In genomic region chr14:5879791-5880190, GRCm38 (mm10) we compare ENCODE assay signal across 8 mouse cellular contexts. TPM values are rescaled to one million over a fixed set of nuclear protein-coding genes. Genes with fewer than 3 reads are reported as not detected.
DNase-seq lines count a peak whose midpoint lies in the region; ATAC-seq and TF ChIP-seq lines count a peak whose summit lies in the region.
"Not testable (repeated sequence)": the region's sequence is repeated elsewhere in the genome, so short reads cannot be mapped to it uniquely, and the experiment has no call there.

No protein-coding gene starts in this region.

- H3K36me3 ChIP-seq in forebrain, embryonic 13.5 days (ENCODE audit: poor library complexity, severe bottlenecking); heart, embryonic 16.5 days (ENCODE audit: control insufficient read depth, insufficient read depth); intestine, postnatal 0 days (ENCODE audit: control insufficient read depth, insufficient read depth); limb, embryonic 11.5 days (ENCODE audit: control insufficient read depth, insufficient read depth, low read length); lung, embryonic 16.5 days (ENCODE audit: control insufficient read depth, insufficient read depth, low read length); neural tube, embryonic 13.5 days: not testable (repeated sequence)

- H3K4me2 ChIP-seq in forebrain, embryonic 13.5 days: peak overlapping the region; percentile 82
- H3K4me2 ChIP-seq in heart, embryonic 16.5 days (ENCODE audit: low read depth, low read length): peak overlapping the region; percentile 68
- H3K4me2 ChIP-seq in intestine, postnatal 0 days (replicated peaks; ENCODE audit: low read depth): peak overlapping the region; percentile 56
- peak overlapping the region; percentile 50 for H3K4me2 ChIP-seq in limb, embryonic 11.5 days (ENCODE audit: low read depth, severe bottlenecking)
- peak overlapping the region; percentile 55 for H3K4me2 ChIP-seq in lung, embryonic 16.5 days (ENCODE audit: low read depth, low read length)
- peak overlapping the region; percentile 73 for H3K4me2 ChIP-seq in neural tube, embryonic 13.5 days

- peak overlapping the region; percentile 60 for H3K9ac ChIP-seq in forebrain, embryonic 13.5 days
- H3K9ac ChIP-seq in heart, embryonic 16.5 days (ENCODE audit: low read length); intestine, postnatal 0 days (ENCODE audit: low read depth, low read length); limb, embryonic 11.5 days (ENCODE audit: low read length); lung, embryonic 16.5 days (ENCODE audit: low read length): not testable (repeated sequence)
- H3K9ac ChIP-seq in neural tube, embryonic 13.5 days: peak overlapping the region; percentile 67

- not testable (repeated sequence) for H3K4me1 ChIP-seq in forebrain, embryonic 13.5 days; heart, embryonic 16.5 days (ENCODE audit: control insufficient read depth, insufficient read depth, low read length); intestine, postnatal 0 days (replicated peaks; ENCODE audit: control insufficient read depth, insufficient read depth, low read length); limb, embryonic 11.5 days (ENCODE audit: control insufficient read depth, insufficient read depth, low read length); lung, embryonic 16.5 days (replicated peaks; ENCODE audit: control insufficient read depth, insufficient read depth, low read length); neural tube, embryonic 13.5 days (replicated peaks)

- H3K9me3 ChIP-seq in forebrain, embryonic 13.5 days (replicated peaks); heart, embryonic 16.5 days (replicated peaks; ENCODE audit: control insufficient read depth, low read length); intestine, postnatal 0 days (ENCODE audit: control insufficient read depth); limb, embryonic 11.5 days (ENCODE audit: control insufficient read depth, low read length); lung, embryonic 16.5 days (ENCODE audit: control insufficient read depth, low read length); neural tube, embryonic 13.5 days: not testable (repeated sequence)

- under 1% methylated on average over 19 of the region's 28 CpGs for WGBS in forebrain, embryonic 13.5 days
- 3% methylated on average over 21 of the region's 28 CpGs for WGBS in heart, embryonic 16.5 days
- WGBS in intestine, postnatal 0 days: 2% methylated on average over 11 of the region's 28 CpGs
- 0% methylated on average over 21 of the region's 28 CpGs for WGBS in limb, embryonic 11.5 days
- WGBS in lung, embryonic 16.5 days: 1% methylated on average over 15 of the region's 28 CpGs
- WGBS in neural tube, embryonic 13.5 days: 2% methylated on average over 23 of the region's 28 CpGs

- peak; percentile 5 for DNase-seq in embryo, embryonic 10 days (ENCODE audit: low spot score)
- peak; percentile 29 for DNase-seq in limb, embryonic 11.5 days (ENCODE audit: low spot score)
- DNase-seq in yolk sac, embryonic 10.5 days (ENCODE audit: low spot score): peak; percentile 1

- not testable (repeated sequence) for H3K27ac ChIP-seq in forebrain, embryonic 13.5 days; heart, embryonic 16.5 days (ENCODE audit: low read length); intestine, postnatal 0 days (ENCODE audit: low read depth, low read length); limb, embryonic 11.5 days (replicated peaks; ENCODE audit: low read depth, low read length); lung, embryonic 16.5 days (ENCODE audit: low read length); neural tube, embryonic 13.5 days (replicated peaks)

- not testable (repeated sequence) for TF ChIP-seq CTCF in intestine, postnatal 0 days (IDR thresholded peaks at IDR 0.05; ENCODE audit: low read depth)

- H3K27me3 ChIP-seq in forebrain, embryonic 13.5 days; heart, embryonic 16.5 days (ENCODE audit: control insufficient read depth, insufficient read depth, low read length); intestine, postnatal 0 days (replicated peaks; ENCODE audit: control insufficient read depth, insufficient read depth, low read length); limb, embryonic 11.5 days (ENCODE audit: control insufficient read depth, insufficient read depth, low read length); lung, embryonic 16.5 days (ENCODE audit: control insufficient read depth, insufficient read depth, low read depth, low read length); neural tube, embryonic 13.5 days: not testable (repeated sequence)

- ATAC-seq in forebrain, embryonic 13.5 days; heart, embryonic 16.5 days (replicated peaks; ENCODE audit: extremely low read depth, insufficient read depth, low FRiP score); intestine, postnatal 0 days; limb, embryonic 11.5 days (ENCODE audit: insufficient number of reproducible peaks, low FRiP score, low TSS enrichment, low read depth); lung, embryonic 16.5 days (ENCODE audit: low read depth): not testable (repeated sequence)
- 0 out of 2 replicates have a peak, but pooled peaks have one; percentile 50 for ATAC-seq in neural tube, embryonic 13.5 days (ENCODE audit: low read depth)

- peak overlapping the region; percentile 46 for H3K4me3 ChIP-seq in forebrain, embryonic 13.5 days
- peak overlapping the region; percentile 44 for H3K4me3 ChIP-seq in heart, embryonic 16.5 days (ENCODE audit: low read length)
- H3K4me3 ChIP-seq in intestine, postnatal 0 days (ENCODE audit: low read depth, low read length): 0 out of 2 replicates have a peak overlapping the region, but pooled peaks have one; percentile 12
- H3K4me3 ChIP-seq in limb, embryonic 11.5 days (ENCODE audit: low read depth, low read length): peak overlapping the region; percentile 26
- peak overlapping the region; percentile 42 for H3K4me3 ChIP-seq in lung, embryonic 16.5 days (ENCODE audit: low read length)
- H3K4me3 ChIP-seq in neural tube, embryonic 13.5 days: peak overlapping the region; percentile 48

RNA-seq across cellular contexts. Expression of gene Gm8237, which starts 0.4 kb away (rescaled TPM):
- 0.17 and 0.23 TPM in 2 replicates for polyA plus RNA-seq in forebrain, embryonic 13.5 days (2015; fragmentation: Nextera tagmentation; extraction: Ambion mirVana)
- polyA plus RNA-seq in heart, embryonic 16.5 days (2015; fragmentation: Nextera tagmentation; extraction: Ambion mirVana): 0.09 and 0.10 TPM in 2 replicates
- not detected in 2 replicates for polyA plus RNA-seq in intestine, postnatal 0 days (2015; fragmentation: Nextera tagmentation; extraction: Ambion mirVana)
- not detected in 2 replicates for polyA plus RNA-seq in limb, embryonic 11.5 days (2014; fragmentation: Nextera tagmentation; extraction: Ambion mirVana)
- polyA plus RNA-seq in lung, embryonic 16.5 days (2015; fragmentation: Nextera tagmentation; extraction: Ambion mirVana): 0.13 and 0.24 TPM in 2 replicates
- polyA plus RNA-seq in neural tube, embryonic 13.5 days (2015; fragmentation: Nextera tagmentation; extraction: Ambion mirVana): 0.50 and 1.0 TPM in 2 replicates

RNA-seq across cellular contexts. Expression of gene Gm3424, which starts 49.7 kb away (rescaled TPM):
- polyA plus RNA-seq in forebrain, embryonic 13.5 days (2015; fragmentation: Nextera tagmentation; extraction: Ambion mirVana): not detected in 2 replicates
- not detected in 2 replicates for polyA plus RNA-seq in heart, embryonic 16.5 days (2015; fragmentation: Nextera tagmentation; extraction: Ambion mirVana)
- not detected in 2 replicates for polyA plus RNA-seq in intestine, postnatal 0 days (2015; fragmentation: Nextera tagmentation; extraction: Ambion mirVana)
- not detected in 2 replicates for polyA plus RNA-seq in limb, embryonic 11.5 days (2014; fragmentation: Nextera tagmentation; extraction: Ambion mirVana)
- not detected in 2 replicates for polyA plus RNA-seq in lung, embryonic 16.5 days (2015; fragmentation: Nextera tagmentation; extraction: Ambion mirVana)
- polyA plus RNA-seq in neural tube, embryonic 13.5 days (2015; fragmentation: Nextera tagmentation; extraction: Ambion mirVana): not detected in 2 replicates
